Comparison of ENCODE assay signal across 8 mouse cellular contexts in the genomic region with DNA sequence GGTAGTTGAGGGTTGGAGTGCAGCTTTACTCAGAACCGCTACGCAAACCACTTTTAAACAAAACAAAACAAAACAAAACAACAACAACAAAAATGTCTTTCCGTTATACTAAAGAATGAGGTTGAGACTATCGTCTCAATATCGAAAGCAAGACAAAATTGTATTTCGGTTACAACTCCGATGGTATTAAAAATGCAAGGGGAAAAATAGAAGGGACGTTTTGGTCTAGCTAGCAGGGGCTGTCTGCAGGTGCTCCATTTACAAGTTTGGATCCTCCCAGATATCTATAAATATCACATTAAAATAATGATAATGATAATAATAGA. TPM values are rescaled to one million over a fixed set of nuclear protein-coding genes. Genes with fewer than 3 reads are reported as not detected.
DNase-seq lines count a peak whose midpoint lies in the region; ATAC-seq lines count a peak whose summit lies in the region.

Gene Cd1d1 (minus strand): TSS at position 27 of the 326 bp plus-strand sequence.

- no peaks in the 10 kb centered on the region for H3K9me3 ChIP-seq in limb, embryonic 10.5 days (replicated peaks)
- H3K9me3 ChIP-seq in neural tube, embryonic 15.5 days (replicated peaks), result no peaks in the 10 kb centered on the region

- peak within 1 kb of the TSS; percentile 57 for H3K4me3 ChIP-seq in limb, embryonic 10.5 days
- H3K4me3 ChIP-seq in neural tube, embryonic 15.5 days (replicated peaks), result peak within 1 kb of the TSS; percentile 57

- peak within 1 kb of the TSS; percentile 90 for H3K27ac ChIP-seq in limb, embryonic 10.5 days
- H3K27ac ChIP-seq in neural tube, embryonic 15.5 days (replicated peaks), result peak within 1 kb of the TSS; percentile 93

- WGBS in limb, embryonic 10.5 days, result 49% methylated on average over 8 of the region's 8 CpGs
- WGBS in neural tube, embryonic 15.5 days, result 27% methylated on average over 8 of the region's 8 CpGs

- H3K4me1 ChIP-seq in limb, embryonic 10.5 days, result 0 out of 2 replicates have a peak, but pooled peaks cover 11% of the 10 kb centered on the region
- peaks cover 13% of the 10 kb centered on the region for H3K4me1 ChIP-seq in neural tube, embryonic 15.5 days

- ATAC-seq in neural tube, embryonic 15.5 days (ENCODE audit: low FRiP score), result 0 out of 2 replicates have a peak, but pooled peaks have one; percentile 25

- DNase-seq in adrenal gland, adult 18-20 months (ENCODE audit: low spot score in 2 of 2), result no peak
- no peak for DNase-seq in adrenal gland, adult (ENCODE audit: inconsistent age in 2 of 2, low spot score in 1 of 2)
- DNase-seq in thymus, postnatal 0 days (ENCODE audit: low spot score), result no peak
- no peak for DNase-seq in thymus, postnatal 25 days
- no peak for DNase-seq in limb, embryonic 10.5 days (ENCODE audit: low spot score)
- no peak for DNase-seq in urinary bladder, postnatal 4 days (ENCODE audit: low spot score in 2 of 2)
- DNase-seq in right cerebral cortex, postnatal 10 days (ENCODE audit: low spot score in 2 of 2), result no peak

- H3K4me2 ChIP-seq in neural tube, embryonic 15.5 days, result peak within 1 kb of the TSS; percentile 61

- H3K36me3 ChIP-seq in limb, embryonic 10.5 days, result no peaks in the 10 kb centered on the region
- H3K36me3 ChIP-seq in neural tube, embryonic 15.5 days, result no peaks in the 10 kb centered on the region

- peak within 1 kb of the TSS; percentile 73 for H3K9ac ChIP-seq in neural tube, embryonic 15.5 days (replicated peaks)

- no peaks in the 10 kb centered on the region for H3K27me3 ChIP-seq in limb, embryonic 10.5 days (ENCODE audit: low read depth, poor library complexity, severe bottlenecking)
- H3K27me3 ChIP-seq in neural tube, embryonic 15.5 days (replicated peaks), result no peaks in the 10 kb centered on the region

RNA-seq across cellular contexts. Expression of gene Cd1d1, which starts in this region (rescaled TPM):
- 100 to 1,000 TPM in 1 of 2 experiments, 10 to 100 TPM in 1; 51.3 to 286 TPM for total RNA-seq in adrenal gland, adult 18-20 months (2021)
- polyA plus RNA-seq in thymus, postnatal 0 days (2015; fragmentation: Nextera tagmentation; extraction: Ambion mirVana), result 53.7 and 69.0 TPM in 2 replicates
- polyA plus RNA-seq in limb, embryonic 10.5 days (2016; fragmentation: Nextera tagmentation; extraction: Ambion mirVana), result 15.7 and 24.9 TPM in 2 replicates
- polyA plus RNA-seq in neural tube, embryonic 15.5 days (2015; fragmentation: Nextera tagmentation; extraction: Ambion mirVana), result 52.0 and 57.0 TPM in 2 replicates
